Mouse (Mus musculus) forebrain, embryonic 16.5 days (tissue): ENCODE measurements around the gene Stac3. TPM values are rescaled to one million over a fixed set of nuclear protein-coding genes. Genes with fewer than 3 reads are reported as not detected.

ENCODE experiments used
- ATAC-seq: fragments of 200-750 bp; cut with Nextera tagmentation; 2 replicates; pipeline ENCODE4 v1.8.0; 2017; ENCODE audit warnings: mild to moderate bottlenecking, moderate library complexity
- H3K27ac ChIP-seq: fragments of 300-500 bp; sonication (generic); 2 replicates; pipeline ENCODE4 v1.5.1; 2014; ENCODE audit warnings: low read length, control low read depth
- H3K27me3 ChIP-seq: fragments of 300-500 bp; sonication (generic); replicated peaks from 2 replicates; pipeline ENCODE4 v1.6.1; 2014; ENCODE audit warnings: low read length; ENCODE audit not compliant: control insufficient read depth, insufficient read depth
- H3K36me3 ChIP-seq: fragments of 300-500 bp; sonication (generic); 2 replicates; pipeline ENCODE4 v1.6.1; 2014; ENCODE audit not compliant: control insufficient read depth, insufficient read depth
- H3K4me1 ChIP-seq: fragments of 300-500 bp; sonication (generic); replicated peaks from 2 replicates; pipeline ENCODE4 v1.6.1; 2014; ENCODE audit warnings: low read length; ENCODE audit not compliant: control insufficient read depth, insufficient read depth
- H3K4me2 ChIP-seq: fragments of 300-500 bp; sonication (generic); 2 replicates; pipeline ENCODE4 v1.6.1; 2014; ENCODE audit warnings: mild to moderate bottlenecking, low read length, control low read depth
- H3K4me3 ChIP-seq: fragments of 300-500 bp; sonication (generic); replicated peaks from 2 replicates; pipeline ENCODE4 v1.5.1; 2014; ENCODE audit warnings: mild to moderate bottlenecking, low read length, control low read depth
- H3K9ac ChIP-seq: fragments of 300-500 bp; sonication (generic); replicated peaks from 2 replicates; pipeline ENCODE4 v1.6.1; 2014; ENCODE audit warnings: low read depth, low read length, control low read depth
- H3K9me3 ChIP-seq: fragments of 300-500 bp; sonication (generic); 2 replicates; pipeline ENCODE4 v1.6.1; 2016; ENCODE audit warnings: low read length; ENCODE audit not compliant: control insufficient read depth
- WGBS: fragments of 180-500 bp; shearing (Covaris S2); extraction: QIAGEN DNeasy Blood & Tissue Kit; methylation state at CpG from one replicate; pipeline ENCODE4 v1.1.7; 2014; 5-methylcytosine and 5-hydroxymethylcytosine counted together
- polyA plus RNA-seq: library from polyadenylated mRNA; unstranded; fragments of >200 nt; fragmentation: Nextera tagmentation; extraction: Ambion mirVana; gene quantifications from 2 replicates; pipeline ENCODE4 v1.2.1, GENCODE M21; 2015

Stac3 gene
- 0.98 and 1.8 TPM in 2 replicates for polyA plus RNA-seq

DNA sequence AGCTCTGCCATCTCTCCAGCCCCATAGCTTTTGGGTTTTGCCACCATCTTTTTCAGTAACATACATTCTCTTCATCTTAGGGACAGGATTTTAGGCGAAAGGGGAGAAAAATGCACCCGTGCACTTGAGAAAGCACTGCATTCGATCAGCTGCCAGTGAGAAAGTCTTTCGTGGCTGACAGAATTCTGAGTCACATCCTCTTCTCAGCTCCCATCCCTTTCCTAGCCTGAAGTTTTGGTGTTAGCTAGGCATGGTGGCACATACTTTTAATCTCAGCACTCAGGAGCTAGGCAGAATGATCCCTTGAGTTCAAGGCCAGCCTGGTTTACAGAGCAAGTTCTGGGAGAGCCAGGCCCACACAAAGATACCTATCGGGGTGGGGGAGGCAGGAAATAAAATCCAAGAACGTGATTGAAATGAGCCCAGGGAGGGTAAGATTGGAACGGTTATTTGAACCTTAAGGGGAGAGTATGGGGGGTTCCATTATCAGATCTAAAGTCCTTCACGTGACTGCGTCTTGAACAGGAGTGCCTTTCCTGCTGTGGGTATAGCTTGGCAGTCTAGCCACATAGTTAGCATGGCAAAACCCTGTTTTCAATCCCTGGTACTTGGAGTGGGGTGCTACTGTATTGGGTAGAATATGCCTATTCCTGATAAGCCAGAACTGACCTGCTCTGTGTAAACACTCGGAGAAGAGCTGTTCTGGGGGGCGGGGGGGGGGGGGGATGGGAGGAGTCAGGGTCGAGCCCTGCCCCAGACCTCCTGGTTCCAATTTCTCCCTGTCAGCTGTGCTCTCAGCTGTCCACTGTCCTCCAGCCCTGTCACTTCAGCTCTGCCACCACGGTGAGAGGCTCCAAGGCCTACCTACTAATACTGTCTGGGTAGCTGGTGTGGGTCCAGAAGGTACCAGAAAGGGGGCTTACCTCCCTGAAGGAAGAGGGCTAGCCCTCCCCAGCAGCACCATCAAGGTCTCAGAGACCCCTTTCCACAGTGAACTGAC is at the start of gene Stac3:
Stac3 (plus strand) TSS at position 793 of the 1,000 bp plus-strand sequence.
- no peak within 1 kb of the TSS for H3K27ac ChIP-seq
- WGBS: 78% methylated on average over 13 of the region's 13 CpGs

DNA sequence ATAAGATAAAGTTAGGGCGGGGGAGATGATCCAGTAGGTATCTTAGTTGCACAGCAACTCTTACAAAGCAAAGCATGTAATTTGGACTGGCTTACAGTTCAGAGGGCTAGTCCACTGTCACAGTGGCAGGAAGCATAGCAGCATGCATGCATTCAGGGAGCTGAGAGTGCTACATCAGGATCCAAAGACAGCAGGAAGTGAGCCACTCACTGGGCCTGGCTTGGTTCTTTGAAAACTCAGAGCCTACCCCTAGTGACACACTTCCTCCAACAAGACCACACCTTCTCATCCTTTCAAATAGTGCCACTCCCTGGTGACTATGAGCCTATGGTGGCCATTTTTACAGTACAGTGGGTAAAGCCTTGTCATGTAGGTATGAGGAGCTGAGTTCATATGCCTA is 47.8 kb upstream of the Stac3 start:
- H3K27me3 ChIP-seq: no peaks in the 10 kb centered on the region
- 97% methylated on average over 1 of the region's 1 CpGs for WGBS
- H3K9ac ChIP-seq: no peak overlapping the region
- no peak overlapping the region for H3K4me2 ChIP-seq
- no peak overlapping the region for H3K27ac ChIP-seq
- ATAC-seq: no peak
- H3K4me3 ChIP-seq: no peak overlapping the region
- no peaks in the 10 kb centered on the region for H3K4me1 ChIP-seq
- peaks cover 37% of the 10 kb centered on the region for H3K36me3 ChIP-seq
- H3K9me3 ChIP-seq: no peaks in the 10 kb centered on the region

More for the DNA sequence above, at the start of gene Stac3:
- Histone ChIP-seq H3K4me2 (no peak within 1 kb of the TSS), H3K9ac (no peak within 1 kb of the TSS), H3K4me1 (no peaks in the 10 kb centered on the region), H3K4me3 (no peak within 1 kb of the TSS), H3K9me3 (no peaks in the 10 kb centered on the region), H3K36me3 (peaks cover 20% of the 10 kb centered on the region), H3K27me3 (no peaks in the 10 kb centered on the region)
- ATAC-seq: no peak

DNA sequence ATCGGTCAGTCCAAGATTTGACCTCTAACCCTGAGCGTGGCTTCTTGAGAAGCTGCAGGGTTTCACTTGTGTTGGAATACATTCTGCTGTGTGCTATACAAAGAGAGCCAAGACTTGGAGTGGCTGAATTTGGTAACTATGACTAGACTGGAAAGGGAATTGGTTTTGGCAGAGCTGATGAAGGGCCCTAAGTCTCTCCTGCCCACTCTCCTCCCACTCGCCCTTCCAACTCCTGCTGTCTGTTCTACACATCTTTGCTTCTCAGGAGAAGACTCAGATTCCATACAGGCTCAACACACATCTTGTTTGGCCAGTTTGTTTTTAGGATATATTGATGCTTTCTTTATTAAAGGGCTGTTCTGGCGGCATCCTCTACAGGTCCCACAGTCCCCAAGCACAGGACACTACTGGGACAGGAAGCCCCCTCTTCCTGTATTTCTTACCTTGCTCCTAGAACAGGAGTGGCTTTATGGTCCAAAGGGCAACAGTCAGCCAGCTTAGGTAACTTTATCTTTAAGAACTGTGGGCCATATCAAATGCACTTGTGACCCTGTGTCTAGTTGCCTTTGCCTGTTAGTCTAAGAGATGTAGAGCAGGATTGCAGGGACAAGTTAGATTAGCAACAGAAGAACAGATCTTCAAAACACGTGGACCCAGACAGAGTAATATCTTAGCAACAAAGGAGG is 38.9 kb upstream of the Stac3 start:
- no peaks in the 10 kb centered on the region for H3K9me3 ChIP-seq
- H3K4me1 ChIP-seq: no peaks in the 10 kb centered on the region
- H3K27me3 ChIP-seq: no peaks in the 10 kb centered on the region
- no peak overlapping the region for H3K4me3 ChIP-seq
- H3K36me3 ChIP-seq: peaks cover 40% of the 10 kb centered on the region
- no peak overlapping the region for H3K9ac ChIP-seq
- H3K4me2 ChIP-seq: no peak overlapping the region
- no peak for ATAC-seq
- H3K27ac ChIP-seq: no peak overlapping the region
- 79% methylated on average over 5 of the region's 5 CpGs for WGBS

DNA sequence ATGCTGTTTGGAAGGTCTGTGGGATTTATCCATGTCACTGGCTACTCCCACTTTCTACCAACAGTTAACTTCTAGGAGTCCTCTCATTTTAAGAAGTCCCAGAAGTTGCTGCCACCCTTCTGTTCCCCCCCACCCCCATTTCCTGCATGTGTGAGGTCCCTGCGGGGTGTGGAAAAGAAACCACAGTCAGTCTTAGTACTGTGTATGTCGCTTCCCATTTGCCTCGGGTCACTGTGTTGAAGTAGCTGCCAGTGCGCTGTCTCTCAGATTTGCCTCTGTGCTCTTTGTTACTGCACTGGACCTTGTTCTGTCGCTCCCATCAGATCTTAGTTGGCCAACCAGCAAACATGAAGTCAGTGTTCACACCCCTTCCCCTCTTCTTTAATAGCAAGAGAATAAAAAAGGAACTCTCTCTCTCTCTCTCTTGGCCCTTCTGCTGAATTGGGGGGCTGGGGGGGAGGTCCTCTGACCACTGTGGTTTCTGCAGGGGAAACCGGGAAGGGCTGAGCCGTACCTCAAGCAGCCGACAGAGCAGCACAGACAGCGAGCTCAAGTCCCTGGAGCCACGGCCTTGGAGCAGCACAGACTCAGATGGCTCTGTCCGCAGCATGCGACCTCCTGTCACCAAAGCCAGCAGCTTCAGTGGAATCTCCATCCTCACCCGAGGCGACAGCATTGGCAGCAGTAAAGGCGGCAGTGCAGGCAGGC is 30.1 kb upstream of the Stac3 start:
- ATAC-seq: no peak
- Histone ChIP-seq H3K27ac (no peak overlapping the region), H3K9me3 (no peaks in the 10 kb centered on the region), H3K4me2 (no peak overlapping the region), H3K4me3 (no peak overlapping the region), H3K4me1 (no peaks in the 10 kb centered on the region), H3K9ac (no peak overlapping the region), H3K36me3 (peaks cover 10% of the 10 kb centered on the region), H3K27me3 (no peaks in the 10 kb centered on the region)
- 83% methylated on average over 15 of the region's 15 CpGs for WGBS

DNA sequence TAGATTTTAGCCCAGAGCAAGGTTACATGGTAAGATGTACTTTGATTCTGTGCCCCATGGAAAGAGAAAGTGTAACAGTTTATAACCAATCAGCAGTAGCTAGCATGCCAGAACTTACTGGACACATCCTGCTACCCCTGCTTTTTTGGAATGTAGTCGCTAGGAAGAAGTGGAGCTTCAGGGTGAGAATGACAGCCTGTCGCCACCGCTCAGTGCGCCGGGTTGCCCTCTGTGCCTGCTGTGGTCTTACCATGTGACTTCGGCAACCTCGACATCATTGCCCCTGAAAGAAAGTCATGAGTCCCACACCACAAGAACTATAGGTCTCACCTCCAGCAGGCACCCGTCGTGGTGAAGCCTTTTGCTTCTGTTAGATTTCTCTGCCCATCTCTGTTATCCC is 28.8 kb upstream of the Stac3 start:
- Histone ChIP-seq H3K9ac (no peak overlapping the region), H3K4me1 (no peaks in the 10 kb centered on the region), H3K4me3 (no peak overlapping the region), H3K4me2 (no peak overlapping the region), H3K36me3 (peaks cover 18% of the 10 kb centered on the region), H3K27ac (no peak overlapping the region), H3K27me3 (no peaks in the 10 kb centered on the region), H3K9me3 (no peaks in the 10 kb centered on the region)
- ATAC-seq: no peak
- WGBS: 89% methylated on average over 9 of the region's 9 CpGs

DNA sequence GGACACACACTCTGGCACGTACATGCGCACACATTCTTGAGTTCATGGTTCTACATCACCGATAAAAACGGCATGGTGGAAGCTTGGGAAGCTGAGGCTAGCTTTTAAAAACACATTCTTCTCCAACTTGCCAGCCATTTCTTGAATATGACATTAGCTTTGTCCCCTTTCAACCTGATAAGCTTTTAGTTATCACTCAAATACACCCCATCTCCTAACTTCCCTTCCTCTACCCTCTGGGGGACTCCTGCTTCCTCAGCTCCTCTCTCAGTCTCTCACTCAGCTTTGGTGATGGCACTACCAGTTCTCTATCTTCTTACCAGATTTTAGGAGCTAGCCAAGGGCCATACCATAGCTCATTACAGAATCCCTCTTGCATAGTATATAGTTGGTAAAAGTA is 26.3 kb upstream of the Stac3 start:
- Histone ChIP-seq H3K4me1 (no peaks in the 10 kb centered on the region), H3K27ac (no peak overlapping the region), H3K36me3 (peaks cover 14% of the 10 kb centered on the region), H3K9ac (no peak overlapping the region), H3K4me2 (no peak overlapping the region), H3K4me3 (no peak overlapping the region), H3K27me3 (no peaks in the 10 kb centered on the region), H3K9me3 (no peaks in the 10 kb centered on the region)
- 95% methylated on average over 4 of the region's 4 CpGs for WGBS
- ATAC-seq: no peak

DNA sequence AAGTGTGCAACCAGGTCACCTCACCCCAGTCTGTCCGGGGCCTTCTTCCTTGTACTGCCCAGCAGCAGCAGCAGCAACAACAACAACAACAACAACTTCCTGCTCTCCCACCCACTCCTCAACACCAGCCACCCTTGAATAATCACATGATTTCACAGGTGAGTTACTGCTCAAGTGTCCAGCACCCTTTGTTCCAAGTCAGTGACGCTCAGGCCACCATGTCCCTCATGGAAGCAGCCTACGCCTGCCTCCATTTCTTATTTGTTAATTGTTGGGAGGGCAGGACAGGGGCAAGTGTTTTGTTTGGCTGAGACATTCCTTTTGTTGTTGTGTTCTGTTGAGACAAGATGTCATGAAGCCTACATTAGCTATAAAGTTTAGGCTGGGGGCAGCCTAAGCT is 24.9 kb upstream of the Stac3 start:
- no peaks in the 10 kb centered on the region for H3K9me3 ChIP-seq
- no peak for ATAC-seq
- H3K27me3 ChIP-seq: no peaks in the 10 kb centered on the region
- no peak overlapping the region for H3K4me3 ChIP-seq
- H3K9ac ChIP-seq: no peak overlapping the region
- H3K4me1 ChIP-seq: no peaks in the 10 kb centered on the region
- no peak overlapping the region for H3K4me2 ChIP-seq
- WGBS: 88% methylated on average over 3 of the region's 3 CpGs
- H3K36me3 ChIP-seq: peaks cover 11% of the 10 kb centered on the region; the same call in 1 of the 2 replicates
- H3K27ac ChIP-seq: no peak overlapping the region

DNA sequence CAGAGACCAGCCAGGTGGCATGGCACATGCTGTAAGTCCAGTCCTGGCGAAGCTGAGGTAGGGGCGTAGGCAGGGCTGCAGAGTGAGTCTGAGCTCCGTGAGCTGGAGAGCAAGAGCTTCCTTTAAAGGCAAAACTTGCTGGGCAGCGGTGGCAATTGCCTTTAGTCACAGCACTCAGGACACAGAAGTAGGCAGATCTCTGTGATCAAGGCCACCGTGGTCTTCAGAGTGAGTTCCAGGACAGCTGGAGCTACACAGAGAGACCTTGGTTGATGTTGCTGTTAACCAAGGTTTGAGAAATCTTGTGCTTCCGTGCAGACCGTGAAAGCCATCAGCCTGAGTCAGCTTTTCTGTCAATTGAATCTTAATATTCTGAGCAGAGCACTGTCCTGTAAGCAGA is 24.2 kb upstream of the Stac3 start:
- no peaks in the 10 kb centered on the region for H3K9me3 ChIP-seq
- peaks cover 11% of the 10 kb centered on the region; the same call in 1 of the 2 replicates for H3K36me3 ChIP-seq
- WGBS: 86% methylated on average over 7 of the region's 7 CpGs
- H3K4me2 ChIP-seq: no peak overlapping the region
- H3K27ac ChIP-seq: no peak overlapping the region
- H3K9ac ChIP-seq: no peak overlapping the region
- no peak overlapping the region for H3K4me3 ChIP-seq
- H3K4me1 ChIP-seq: no peaks in the 10 kb centered on the region
- no peak for ATAC-seq
- H3K27me3 ChIP-seq: no peaks in the 10 kb centered on the region

DNA sequence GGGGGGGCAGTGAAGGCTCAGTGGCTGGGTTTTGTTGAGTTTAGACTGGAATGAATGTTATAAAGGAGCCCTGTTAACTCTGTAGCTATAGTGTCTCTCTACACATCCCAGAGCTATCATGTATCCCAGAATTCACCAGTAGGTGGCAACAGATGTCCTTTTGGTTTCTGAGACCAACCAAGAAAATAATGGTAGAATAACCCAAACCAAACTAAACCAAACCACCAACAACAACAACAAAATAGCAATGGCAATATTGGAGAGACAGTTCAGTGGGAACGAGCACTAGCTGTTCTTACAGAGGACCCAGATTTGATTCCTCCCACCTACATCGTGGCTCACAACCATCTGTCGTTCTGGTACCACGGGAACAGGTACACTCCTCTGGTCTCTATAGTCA is 22.4 kb upstream of the Stac3 start:
- Histone ChIP-seq H3K4me2 (no peak overlapping the region), H3K9ac (no peak overlapping the region), H3K4me1 (no peaks in the 10 kb centered on the region), H3K36me3 (peaks cover 15% of the 10 kb centered on the region; the same call in 1 of the 2 replicates), H3K27ac (no peak overlapping the region), H3K27me3 (no peaks in the 10 kb centered on the region), H3K9me3 (no peaks in the 10 kb centered on the region), H3K4me3 (no peak overlapping the region)
- 92% methylated on average over 4 of the region's 4 CpGs for WGBS
- ATAC-seq: 0 out of 2 replicates have a peak, but pooled peaks have one; percentile 26
